Mouse (Mus musculus) embryo, embryonic 10.5 days (tissue): ENCODE data around the gene Exoc3l4.

Experiments
- DNase-seq: peaks from one replicate; pipeline ENCODE4 v3.0.0-alpha.2; 2015; ENCODE audit warnings: low spot score

Exoc3l4 gene

GRCm38 (mm10) chr12:111450359-111450758 is 33.5 kb downstream of the Exoc3l4 start:
- no peak for DNase-seq

- DNase-seq: no peak
Measured at GRCm38 (mm10) chr12:111451561-111451960, 34.7 kb downstream of the Exoc3l4 start.

- no peak for DNase-seq
Measured at GRCm38 (mm10) chr12:111454021-111454420, 37.2 kb downstream of the Exoc3l4 start.

- no peak for DNase-seq
Measured at GRCm38 (mm10) chr12:111454543-111455280, 37.9 kb downstream of the Exoc3l4 start.

GRCm38 (mm10) chr12:111455311-111455846 is 38.6 kb downstream of the Exoc3l4 start:
- no peak for DNase-seq

GRCm38 (mm10) chr12:111455860-111456259 is 39.0 kb downstream of the Exoc3l4 start:
- no peak for DNase-seq

- no peak for DNase-seq
Measured at GRCm38 (mm10) chr12:111457742-111458141, 40.9 kb downstream of the Exoc3l4 start.

- DNase-seq: no peak
Measured at GRCm38 (mm10) chr12:111463570-111463969, 46.8 kb downstream of the Exoc3l4 start.

- DNase-seq: no peak
Measured at GRCm38 (mm10) chr12:111466369-111466768, 49.6 kb downstream of the Exoc3l4 start.

GRCm38 (mm10) chr12:111468206-111468605 is 51.4 kb downstream of the Exoc3l4 start:
- no peak for DNase-seq

- peak; percentile 89 for DNase-seq
Measured at GRCm38 (mm10) chr12:111469507-111469906, 52.7 kb downstream of the Exoc3l4 start.

- no peak for DNase-seq
Measured at GRCm38 (mm10) chr12:111471119-111471518, 54.3 kb downstream of the Exoc3l4 start.

GRCm38 (mm10) chr12:111471721-111472120 is 54.9 kb downstream of the Exoc3l4 start:
- DNase-seq: no peak

GRCm38 (mm10) chr12:111472886-111473285 is 56.1 kb downstream of the Exoc3l4 start:
- DNase-seq: no peak

GRCm38 (mm10) chr12:111474384-111474783 is 57.6 kb downstream of the Exoc3l4 start:
- no peak for DNase-seq

- DNase-seq: no peak
Measured at GRCm38 (mm10) chr12:111474893-111475643, 58.3 kb downstream of the Exoc3l4 start.

- DNase-seq: no peak
Measured at GRCm38 (mm10) chr12:111478924-111479323, 62.1 kb downstream of the Exoc3l4 start.

GRCm38 (mm10) chr12:111479917-111480316 is 63.1 kb downstream of the Exoc3l4 start:
- DNase-seq: peak; percentile 68
